Mouse (Mus musculus) liver, embryonic 14.5 days (tissue): ENCODE results near the gene Scyl1.
"Not testable (repeated sequence)": the region's sequence is repeated elsewhere in the genome, so short reads cannot be mapped to it uniquely, and the experiment has no call there.

Source experiments
- CTCF ChIP-seq: IDR thresholded peaks from 2 replicates; pipeline ENCODE4 v1.5.1; 2016; ENCODE audit warnings: antibody characterized with exemption, low read depth, control low read depth
- EP300 ChIP-seq: IDR thresholded peaks from 2 replicates; pipeline ENCODE4 v1.6.1; 2016; ENCODE audit warnings: antibody characterized with exemption, low read depth

GRCm38 (mm10) chr19:5793917-5794770 lies 22.9 kb upstream of the Scyl1 start:
- not testable (repeated sequence) for TF ChIP-seq CTCF
- TF ChIP-seq EP300, result 0 out of 2 replicates have a peak, but pooled peaks have one; percentile 6
